Mouse (Mus musculus) macrophage (primary cell): ENCODE results near the gene Cfap43. TPM values are rescaled to one million over a fixed set of nuclear protein-coding genes. Genes with fewer than 3 reads are reported as not detected.
"Not testable (repeated sequence)": the region's sequence is repeated elsewhere in the genome, so short reads cannot be mapped to it uniquely, and the experiment has no call there.

Experiments used
- H3K27ac ChIP-seq: fragments of 350-480 bp; formaldehyde crosslinking; 2 replicates; pipeline ENCODE4 v1.9.0; 2021
- H3K36me3 ChIP-seq: fragments of 350-480 bp; formaldehyde crosslinking; 2 replicates; pipeline ENCODE4 v1.9.0; 2021; ENCODE audit errors: inconsistent target
- H3K4me3 ChIP-seq: fragments of 350-480 bp; formaldehyde crosslinking; 2 replicates; pipeline ENCODE4 v1.9.0; 2021; ENCODE audit errors: inconsistent target
- H3K79me2 ChIP-seq: fragments of 350-480 bp; formaldehyde crosslinking; 2 replicates; pipeline ENCODE4 v1.9.0; 2021; ENCODE audit errors: inconsistent target
- WGBS: methylation state at CpG from one replicate; pipeline ENCODE4 v1.1.7; 2026; ENCODE audit warnings: inconsistent platforms; ENCODE audit not compliant: missing documents; 5-methylcytosine and 5-hydroxymethylcytosine counted together
- polyA plus RNA-seq: library from polyadenylated mRNA; stranded (reverse); fragments of 250-400 nt; gene quantifications from 3 replicates; pipeline ENCODE4 v1.2.4, GENCODE M21; 2018; ENCODE audit warnings: inconsistent platforms

The Cfap43 gene
- polyA plus RNA-seq, 1 experiment from 2014 or later: 0.11 TPM

DNA sequence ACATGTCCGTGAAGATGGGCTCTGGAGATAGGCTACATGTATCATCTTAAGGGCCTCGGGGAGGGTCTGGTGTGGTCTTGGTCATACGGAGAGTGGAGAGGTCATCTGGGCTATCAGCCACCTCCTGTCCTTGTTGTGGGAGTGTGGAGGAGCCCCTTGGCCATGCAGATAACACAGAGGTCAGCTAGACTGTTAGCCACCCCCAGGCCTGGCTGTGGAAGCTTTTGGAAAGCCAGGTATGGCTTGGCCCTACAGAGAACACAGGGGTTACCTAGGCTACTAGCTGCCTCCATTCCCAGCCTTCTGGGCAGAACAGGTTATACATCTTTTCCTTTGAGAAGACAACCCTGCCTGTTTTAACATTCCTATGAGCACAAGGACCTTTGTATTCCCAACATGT lies 56.5 kb downstream of the Cfap43 start:
- Histone ChIP-seq H3K4me3 (no peak overlapping the region), H3K36me3 (peaks cover 32% of the 10 kb centered on the region; the same call in 1 of the 2 replicates), H3K27ac (no peak overlapping the region), H3K79me2 (no peaks in the 10 kb centered on the region)
- 95% methylated on average over 3 of the region's 3 CpGs for WGBS

DNA sequence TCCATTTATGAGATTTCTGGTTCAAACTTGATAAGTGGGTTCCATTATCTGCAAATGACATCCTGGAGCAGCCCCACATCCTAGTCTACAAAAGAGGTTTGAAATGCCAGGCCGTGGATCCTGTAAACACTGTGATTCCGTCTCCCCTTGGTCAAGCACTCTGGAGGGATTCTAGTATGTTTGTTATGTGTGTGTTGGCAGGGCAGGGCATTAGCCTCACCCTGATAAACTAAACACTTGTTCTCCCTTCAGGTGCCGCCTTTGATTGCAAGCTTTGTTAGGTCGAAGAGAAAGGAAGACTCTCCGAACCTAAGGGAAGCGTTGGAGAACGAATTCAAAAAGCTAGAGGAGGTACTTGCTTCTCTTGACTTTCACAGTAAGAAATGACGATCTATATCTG lies 59.9 kb downstream of the Cfap43 start:
- Histone ChIP-seq H3K27ac (no peak overlapping the region), H3K36me3 (peaks cover 32% of the 10 kb centered on the region; the same call in 1 of the 2 replicates), H3K4me3 (no peak overlapping the region), H3K79me2 (no peaks in the 10 kb centered on the region)
- 95% methylated on average over 8 of the region's 8 CpGs for WGBS

DNA sequence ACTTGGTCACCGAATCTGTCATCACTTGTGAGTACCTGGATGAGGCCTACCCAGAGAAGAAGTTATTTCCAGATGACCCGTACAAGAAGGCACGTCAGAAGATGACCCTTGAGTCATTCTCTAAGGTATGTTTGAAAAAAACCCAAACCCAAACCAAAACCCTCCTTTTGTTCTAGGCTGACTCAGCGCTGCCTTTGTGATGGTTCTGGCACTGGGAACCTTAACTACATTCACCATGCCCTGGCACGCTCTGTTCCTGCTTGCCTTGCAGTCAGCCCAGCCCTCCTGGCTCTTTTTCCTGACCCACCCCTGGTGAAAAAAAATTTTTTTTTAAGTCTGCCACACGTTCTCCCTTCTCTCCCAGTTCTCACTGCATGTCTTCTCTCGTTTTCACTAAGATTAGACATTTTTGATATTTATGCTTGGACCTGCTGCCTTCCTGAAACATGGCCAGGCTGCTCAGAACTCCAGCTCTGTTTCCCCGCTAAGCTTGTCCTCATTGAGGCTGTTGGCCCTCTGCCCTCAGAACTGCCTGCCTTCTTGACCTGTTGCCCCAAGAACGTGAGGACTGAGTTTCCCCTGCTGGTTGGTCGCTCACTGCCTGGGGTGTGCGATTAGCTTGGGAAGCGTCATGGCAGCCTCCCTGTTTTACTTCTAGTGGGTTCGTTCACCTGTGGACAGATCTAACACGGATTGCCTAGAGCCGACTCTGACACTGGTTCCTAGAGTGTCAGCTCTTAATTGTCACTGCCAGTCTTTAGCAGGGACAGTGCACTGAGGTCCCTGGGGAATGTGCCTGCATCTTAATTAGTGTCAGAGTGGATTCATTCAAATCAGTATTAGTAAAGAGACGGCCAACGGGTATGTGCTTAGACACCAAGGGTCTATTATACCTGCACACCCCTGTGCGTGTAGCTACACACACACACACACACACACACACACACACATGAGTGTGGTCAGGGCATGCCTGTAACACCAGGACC lies 60.8 kb downstream of the Cfap43 start:
- H3K4me3 ChIP-seq: no peak overlapping the region
- 97% methylated on average over 18 of the region's 18 CpGs for WGBS
- H3K36me3 ChIP-seq: peaks cover 32% of the 10 kb centered on the region; the same call in 1 of the 2 replicates
- no peak overlapping the region for H3K27ac ChIP-seq
- no peaks in the 10 kb centered on the region for H3K79me2 ChIP-seq

- WGBS: under 1% methylated on average over 60 of the region's 60 CpGs
- H3K4me3 ChIP-seq: peak within 1 kb of the TSS; percentile 38
- H3K36me3 ChIP-seq: peaks cover 18% of the 10 kb centered on the region; the same call in 1 of the 2 replicates
- no peaks in the 10 kb centered on the region for H3K79me2 ChIP-seq
- peak within 1 kb of the TSS; percentile 54 for H3K27ac ChIP-seq
Observed at GRCm38 (mm10) chr19:47854796-47855783, 64.0 kb downstream of the Cfap43 start, which contains the start of gene Gsto1. Gsto1 (plus strand) TSS chr19:47854970.

GRCm38 (mm10) chr19:47853951-47854795 lies 64.9 kb downstream of the Cfap43 start:
- Histone ChIP-seq H3K4me3 (peak overlapping the region; percentile 38), H3K27ac (no peak overlapping the region), H3K36me3 (peaks cover 9% of the 10 kb centered on the region; the same call in 1 of the 2 replicates), H3K79me2 (no peaks in the 10 kb centered on the region)
- 42% methylated on average over 13 of the region's 13 CpGs for WGBS

DNA sequence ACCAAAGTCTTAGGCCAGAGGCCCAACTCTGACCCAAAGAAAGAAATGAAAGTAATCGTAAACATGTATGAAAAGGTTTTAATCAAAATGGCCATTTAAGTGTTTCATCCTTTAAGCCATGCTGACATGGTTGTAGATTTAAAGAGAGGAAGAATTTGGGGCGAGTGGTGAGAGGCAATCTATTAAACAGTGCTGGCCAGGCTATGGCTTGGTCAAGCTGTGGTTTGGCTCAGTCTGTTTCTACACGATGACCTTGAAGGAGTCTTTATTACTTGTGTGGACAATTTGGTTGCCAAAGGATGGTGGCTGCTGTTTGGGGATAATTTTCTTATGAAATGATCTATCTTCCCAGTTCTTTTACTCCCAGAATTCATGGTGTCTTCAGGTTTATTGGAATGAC lies 66.0 kb downstream of the Cfap43 start:
- Histone ChIP-seq H3K4me3 (no peak overlapping the region), H3K27ac (no peak overlapping the region), H3K79me2 (no peaks in the 10 kb centered on the region), H3K36me3 (peaks cover 3% of the 10 kb centered on the region; the same call in 1 of the 2 replicates)
- 96% methylated on average over 3 of the region's 3 CpGs for WGBS

DNA sequence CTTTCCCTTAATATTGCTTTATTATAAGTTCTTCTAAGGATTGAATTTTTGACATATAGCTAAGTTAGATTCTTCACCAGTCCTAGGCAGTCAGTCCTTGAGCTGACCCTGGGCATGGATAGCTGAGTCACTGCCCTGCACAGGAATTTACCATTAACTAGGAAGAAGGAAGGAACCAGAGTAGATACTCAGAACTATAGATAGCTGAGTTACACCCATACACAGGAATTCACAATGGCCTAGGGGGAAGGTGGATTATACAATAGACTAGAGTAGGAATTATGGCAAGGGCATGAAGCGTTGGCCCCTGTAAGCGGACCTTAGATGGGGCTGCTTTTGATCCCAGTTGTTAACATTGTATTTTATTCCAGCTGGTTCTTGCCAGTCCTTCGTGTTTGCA lies 67.0 kb downstream of the Cfap43 start:
- not testable (repeated sequence) for H3K4me3 ChIP-seq, H3K79me2 ChIP-seq, H3K27ac ChIP-seq, H3K36me3 ChIP-seq
- 77% methylated on average over 3 of the region's 3 CpGs for WGBS

DNA sequence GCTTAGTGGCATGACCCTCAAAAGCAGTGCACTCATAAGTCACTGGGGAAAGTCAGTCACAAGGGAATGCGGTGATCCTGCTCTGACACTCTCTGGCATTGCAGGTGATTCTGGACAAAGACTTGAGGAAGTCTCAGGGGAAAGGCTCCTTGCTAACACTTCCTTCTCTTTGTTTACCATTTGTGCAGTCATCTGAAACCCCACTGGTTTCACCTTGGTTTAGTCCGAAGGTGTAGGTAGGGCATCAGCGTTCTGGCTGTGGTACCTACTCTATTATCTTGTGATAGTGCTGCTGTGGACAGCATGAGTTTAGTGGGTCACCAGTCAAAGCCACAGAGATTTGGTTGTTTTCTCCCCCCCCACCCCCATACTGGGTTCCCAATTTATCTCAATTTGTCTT lies 69.4 kb downstream of the Cfap43 start:
- Histone ChIP-seq H3K4me3 (no peak overlapping the region), H3K79me2 (no peaks in the 10 kb centered on the region), H3K27ac (no peak overlapping the region), H3K36me3 (no peaks in the 10 kb centered on the region)
- WGBS: 97% methylated on average over 3 of the region's 3 CpGs

- WGBS: 0% methylated on average over 3 of the region's 15 CpGs
- H3K4me3 ChIP-seq, H3K79me2 ChIP-seq, H3K27ac ChIP-seq, H3K36me3 ChIP-seq: not testable (repeated sequence)
Observed at GRCm38 (mm10) chr19:47841234-47841633, 77.9 kb downstream of the Cfap43 start.

- Histone ChIP-seq H3K79me2 (no peaks in the 10 kb centered on the region), H3K27ac (no peak overlapping the region), H3K4me3 (no peak overlapping the region), H3K36me3 (no peaks in the 10 kb centered on the region)
- WGBS: 2% methylated on average over 6 of the region's 6 CpGs
Observed at GRCm38 (mm10) chr19:47837527-47837901, 81.6 kb downstream of the Cfap43 start.

GRCm38 (mm10) chr19:47836701-47837526 lies 82.2 kb downstream of the Cfap43 start:
- Histone ChIP-seq H3K27ac (no peak overlapping the region), H3K79me2 (no peaks in the 10 kb centered on the region), H3K4me3 (no peak overlapping the region), H3K36me3 (no peaks in the 10 kb centered on the region)
- WGBS: 9% methylated on average over 42 of the region's 49 CpGs

DNA sequence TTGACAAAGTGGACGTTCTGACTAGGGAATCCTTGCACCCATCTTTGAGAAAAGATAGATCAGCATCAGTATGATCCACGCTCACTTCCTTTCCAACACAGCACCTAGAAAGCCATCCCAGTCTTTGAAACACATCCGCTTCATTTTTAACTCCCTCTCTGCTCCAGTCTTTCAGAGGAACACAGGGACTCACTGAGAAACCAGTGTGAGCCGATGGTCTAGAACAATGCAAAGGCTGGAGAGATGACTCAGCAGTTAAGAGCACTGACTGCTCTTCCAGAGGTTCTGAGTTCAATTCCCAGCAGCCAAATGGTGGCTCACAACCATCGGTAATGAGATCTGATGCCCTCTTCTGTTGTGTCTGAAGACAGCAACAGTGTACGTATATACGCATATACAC lies 83.3 kb downstream of the Cfap43 start:
- no peak overlapping the region for H3K27ac ChIP-seq
- H3K4me3 ChIP-seq: no peak overlapping the region
- 88% methylated on average over 7 of the region's 7 CpGs for WGBS
- no peaks in the 10 kb centered on the region for H3K36me3 ChIP-seq
- H3K79me2 ChIP-seq: no peaks in the 10 kb centered on the region

- WGBS: 73% methylated on average over 5 of the region's 5 CpGs
- Histone ChIP-seq H3K27ac (no peak overlapping the region), H3K36me3 (no peaks in the 10 kb centered on the region), H3K79me2 (no peaks in the 10 kb centered on the region), H3K4me3 (no peak overlapping the region)
Observed at GRCm38 (mm10) chr19:47834614-47835013, 84.5 kb downstream of the Cfap43 start.
